Mouse (Mus musculus) left cerebral cortex, adult 18-20 months (tissue): ENCODE data around the gene Mlf2. TPM values are rescaled to one million over a fixed set of nuclear protein-coding genes. Genes with fewer than 3 reads are reported as not detected.

Source experiments
- DNase-seq, 2 experiments: peaks; one replicate each; pipeline ENCODE4 v3.0.0; 2021 to 2022; ENCODE audit warnings: low spot score in 2 of 2, mixed read lengths in 1 of 2
- total RNA-seq, 2 experiments: library from RNA; stranded (reverse); gene quantifications; 2 replicates each; pipeline ENCODE4 v1.2.3; 2021

Mlf2 gene
- total RNA-seq, 2 experiments from 2014 or later: 626 to 639 TPM

- peak in 1 of 2 experiments; percentile 50 for DNase-seq
Measured at GRCm38 (mm10) chr6:124931525-124932313, 533 bp downstream of the Mlf2 start.

GRCm38 (mm10) chr6:124932314-124932695 is 1.1 kb downstream of the Mlf2 start:
- DNase-seq: no peak

- no peak for DNase-seq
Measured at GRCm38 (mm10) chr6:124933127-124933526, 1.9 kb downstream of the Mlf2 start.

GRCm38 (mm10) chr6:124934670-124935069 is 3.5 kb downstream of the Mlf2 start:
- peak in 1 of 2 experiments; percentile 30 for DNase-seq

GRCm38 (mm10) chr6:124936681-124937080 is 5.5 kb downstream of the Mlf2 start:
- no peak for DNase-seq

GRCm38 (mm10) chr6:124937493-124937892 is 6.3 kb downstream of the Mlf2 start:
- DNase-seq: no peak

- DNase-seq: no peak
Measured at GRCm38 (mm10) chr6:124938554-124938953, 7.4 kb downstream of the Mlf2 start.

- no peak for DNase-seq
Measured at GRCm38 (mm10) chr6:124941679-124942078, 10.5 kb downstream of the Mlf2 start.

- DNase-seq: no peak
Measured at GRCm38 (mm10) chr6:124943526-124943925, 12.3 kb downstream of the Mlf2 start.

GRCm38 (mm10) chr6:124953991-124954715 is 23.0 kb downstream of the Mlf2 start:
- DNase-seq: no peak

- no peak for DNase-seq
Measured at GRCm38 (mm10) chr6:124955212-124955611, 24.0 kb downstream of the Mlf2 start.

- DNase-seq: no peak
Measured at GRCm38 (mm10) chr6:124958127-124958526, 26.9 kb downstream of the Mlf2 start.

GRCm38 (mm10) chr6:124959960-124960359 is 28.8 kb downstream of the Mlf2 start:
- DNase-seq: no peak

- DNase-seq: no peak
Measured at GRCm38 (mm10) chr6:124961021-124961420, 29.8 kb downstream of the Mlf2 start.

GRCm38 (mm10) chr6:124964638-124965037 is 33.5 kb downstream of the Mlf2 start:
- no peak for DNase-seq

- peak; percentile 97 to 98 for DNase-seq
Measured at GRCm38 (mm10) chr6:124965088-124965719, 34.0 kb downstream of the Mlf2 start, which contains the start of gene Cops7a. TSS of gene Cops7a (minus strand) at chr6:124965538.

- DNase-seq: no peak
Measured at GRCm38 (mm10) chr6:124965747-124966146, 34.6 kb downstream of the Mlf2 start.

GRCm38 (mm10) chr6:124966466-124967118 is 35.4 kb downstream of the Mlf2 start:
- peak in 1 of 2 experiments; percentile 10 for DNase-seq

GRCm38 (mm10) chr6:124967766-124968165 is 36.6 kb downstream of the Mlf2 start:
- DNase-seq: peak in 1 of 2 experiments; percentile 29
